Mouse (Mus musculus): ENCODE measurements around the gene Pigq. TPM values are rescaled to one million over a fixed set of nuclear protein-coding genes. Genes with fewer than 3 reads are reported as not detected.

Pigq gene
- polyA plus RNA-seq, 1 experiment from 2014 or later: 52.1 TPM

DNA sequence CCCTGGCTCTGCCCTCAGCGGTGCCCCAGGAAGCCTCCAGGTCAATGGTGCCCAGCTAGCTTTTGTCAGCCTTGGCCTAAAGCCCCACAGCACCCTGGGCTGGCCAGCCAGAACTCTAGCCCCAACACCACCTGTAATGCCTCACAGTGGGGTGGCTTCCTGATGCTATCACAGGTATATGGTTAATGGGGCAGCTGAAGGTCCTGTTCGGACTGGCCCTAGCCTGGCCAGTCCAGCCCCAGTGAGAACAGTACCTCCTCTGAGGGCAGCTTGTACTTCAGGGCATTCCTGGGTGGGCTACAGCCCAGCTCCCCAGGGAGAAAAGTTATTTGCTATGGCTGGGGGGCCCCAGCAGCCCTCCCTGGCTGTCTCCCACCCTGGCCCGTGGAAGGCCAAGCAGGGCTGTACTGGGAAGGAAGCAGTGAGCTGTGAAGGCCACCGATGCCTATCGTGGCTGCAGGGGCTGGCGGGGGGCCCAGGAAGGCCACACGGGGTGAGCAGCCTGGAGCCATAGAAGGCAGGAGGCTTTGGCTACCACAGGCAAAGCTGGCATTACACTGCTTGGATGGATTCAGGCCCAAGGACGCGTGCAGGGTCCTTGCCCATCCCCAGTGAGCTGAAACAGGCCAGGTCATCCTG is 900 bp upstream of the Pigq start:
- Histone ChIP-seq H3K27me3 (replicated peaks) (peaks cover 8% of the 10 kb centered on the region), H3K9ac (no peak overlapping the region), H3K36me3 (no peaks in the 10 kb centered on the region), H3K4me3 (replicated peaks) (no peak overlapping the region), H3K4me1 (replicated peaks) (peaks cover 9% of the 10 kb centered on the region), H3K9me3 (no peaks in the 10 kb centered on the region), H3K27ac (no peak overlapping the region), H3K4me2 (replicated peaks) (no peak overlapping the region)
- 71% methylated on average over 9 of the region's 9 CpGs for WGBS
- no peak for ATAC-seq

DNA sequence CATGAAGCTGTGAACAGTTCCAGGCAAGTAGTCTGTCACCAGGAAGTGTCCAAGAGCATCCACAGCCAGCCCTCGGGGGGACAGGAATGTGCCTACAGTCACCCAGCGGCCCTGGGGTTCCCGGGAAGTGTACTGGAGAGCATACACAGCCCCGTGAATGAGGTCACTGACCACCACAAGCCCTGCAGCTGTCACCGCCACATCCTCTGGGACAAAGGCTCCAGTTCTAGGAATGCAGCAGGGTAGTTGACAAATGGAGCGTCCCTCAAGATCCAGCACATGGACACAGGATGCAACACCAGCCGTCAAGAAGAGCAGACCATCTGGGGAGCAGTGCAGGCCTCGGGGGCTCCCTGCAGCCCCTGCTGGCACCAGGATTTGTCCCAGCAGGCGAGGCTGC is 967 bp downstream of the Pigq start:
- H3K4me3 ChIP-seq (replicated peaks): no peak overlapping the region
- no peak for ATAC-seq
- H3K4me1 ChIP-seq (replicated peaks): peaks cover 14% of the 10 kb centered on the region
- no peak overlapping the region for H3K9ac ChIP-seq
- H3K27ac ChIP-seq: no peak overlapping the region
- H3K4me2 ChIP-seq (replicated peaks): no peak overlapping the region
- H3K27me3 ChIP-seq (replicated peaks): no peaks in the 10 kb centered on the region
- peaks cover 3% of the 10 kb centered on the region; the same call in 1 of the 2 replicates for H3K36me3 ChIP-seq
- H3K9me3 ChIP-seq: no peaks in the 10 kb centered on the region
- 68% methylated on average over 9 of the region's 9 CpGs for WGBS

DNA sequence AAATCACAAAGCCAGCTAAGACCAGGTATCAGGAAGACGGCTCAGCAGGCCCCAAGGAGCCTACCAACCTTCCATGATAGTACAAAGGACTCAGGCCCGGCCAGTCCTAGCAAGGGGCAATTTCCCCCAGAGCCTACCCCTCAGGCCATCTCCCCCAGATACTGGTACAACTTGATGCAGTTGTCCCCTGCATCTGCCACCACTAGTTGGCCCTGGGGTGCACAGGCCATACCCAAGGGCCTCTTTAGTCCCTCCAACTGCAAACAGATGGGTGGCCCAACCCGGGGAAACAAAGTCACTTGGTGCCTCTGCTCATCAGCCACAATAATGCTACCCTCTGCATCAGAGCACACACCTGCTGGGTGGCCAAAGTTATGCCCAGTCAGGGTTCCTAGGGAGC is 1.5 kb downstream of the Pigq start:
- peaks cover 5% of the 10 kb centered on the region; the same call in 1 of the 2 replicates for H3K36me3 ChIP-seq
- ATAC-seq: no peak
- no peak overlapping the region for H3K9ac ChIP-seq
- H3K27ac ChIP-seq: no peak overlapping the region
- 87% methylated on average over 3 of the region's 3 CpGs for WGBS
- peaks cover 14% of the 10 kb centered on the region for H3K4me1 ChIP-seq (replicated peaks)
- H3K4me2 ChIP-seq (replicated peaks): no peak overlapping the region
- H3K4me3 ChIP-seq (replicated peaks): no peak overlapping the region
- H3K27me3 ChIP-seq (replicated peaks): no peaks in the 10 kb centered on the region
- no peaks in the 10 kb centered on the region for H3K9me3 ChIP-seq

DNA sequence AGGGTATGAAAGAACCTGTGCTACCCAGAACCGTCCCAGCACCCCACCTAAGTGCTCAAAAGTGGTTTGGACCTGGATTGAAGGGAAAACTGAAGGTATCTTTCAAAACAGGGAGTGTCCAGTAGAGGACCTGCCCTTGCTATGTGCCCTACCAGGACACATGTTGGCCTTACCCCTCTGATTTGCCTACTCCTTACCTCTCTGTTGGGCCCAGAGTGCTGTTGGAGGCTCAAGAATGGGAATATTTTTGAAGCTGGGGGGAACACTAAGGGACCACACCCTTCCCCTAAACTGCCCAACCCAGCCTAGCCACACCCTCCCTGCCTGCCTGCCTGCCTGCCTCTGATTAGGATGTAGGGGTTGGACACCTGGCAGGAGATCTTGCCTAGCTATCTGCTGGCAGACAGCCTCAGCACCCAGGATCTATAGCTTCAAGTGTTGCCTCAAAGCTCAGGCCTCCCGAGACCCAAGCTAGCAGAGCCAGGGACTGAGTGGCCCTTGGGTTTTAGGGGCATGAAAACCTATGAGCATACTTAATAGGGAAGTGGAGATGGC is 2.1 kb downstream of the Pigq start:
- Histone ChIP-seq H3K4me2 (replicated peaks) (peak overlapping the region; percentile 76; the same call in 1 of the 2 replicates), H3K27ac (no peak overlapping the region)

DNA sequence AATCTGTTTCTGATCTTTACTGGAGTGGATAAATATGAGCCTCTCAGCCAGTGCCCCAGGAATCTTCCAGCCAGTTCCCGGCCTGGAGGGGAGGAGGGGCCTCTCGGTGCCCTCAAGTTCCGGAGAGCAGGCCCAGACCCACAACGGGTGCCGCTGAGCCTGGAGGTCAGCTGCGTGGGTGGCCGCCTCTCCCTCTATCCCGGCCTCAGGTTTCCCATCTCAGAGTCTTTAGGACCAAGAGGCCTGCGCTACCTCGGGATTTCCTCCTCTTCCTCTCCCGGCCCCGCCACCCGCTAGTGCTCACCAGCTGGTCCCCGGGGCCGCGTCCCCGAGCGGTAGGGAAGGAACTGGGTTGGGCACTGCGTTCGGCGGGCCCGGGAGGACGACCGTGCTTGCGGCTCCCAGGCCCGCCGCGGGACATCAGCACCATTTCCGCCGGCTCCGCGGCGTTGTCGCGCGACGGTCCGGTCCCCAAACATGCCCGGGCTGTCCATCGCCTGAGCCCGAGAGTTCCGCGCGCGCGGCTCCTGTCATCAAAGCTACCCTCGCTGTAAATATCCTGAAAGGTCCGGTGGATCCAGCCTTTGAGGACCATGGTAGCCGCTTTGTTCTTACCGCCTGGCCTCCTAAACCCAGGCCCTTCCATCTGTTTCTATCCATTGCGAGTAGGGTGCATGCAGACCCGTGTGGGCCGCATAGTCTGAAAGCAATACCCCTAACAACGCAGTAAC is 3.1 kb downstream of the Pigq start:
- Histone ChIP-seq H3K9ac (peak overlapping the region; percentile 95), H3K27ac (peak overlapping the region; percentile 82), H3K4me3 (replicated peaks) (peak overlapping the region; percentile 80), H3K9me3 (no peaks in the 10 kb centered on the region), H3K4me1 (replicated peaks) (peaks cover 14% of the 10 kb centered on the region), H3K27me3 (replicated peaks) (no peaks in the 10 kb centered on the region), H3K36me3 (peaks cover 13% of the 10 kb centered on the region; the same call in 1 of the 2 replicates), H3K4me2 (replicated peaks) (peak overlapping the region; percentile 76)
- 3% methylated on average over 54 of the region's 54 CpGs for WGBS
- ATAC-seq: peak; percentile 80

More for the DNA sequence above, 2.1 kb downstream of the Pigq start:
- H3K9ac ChIP-seq: no peak overlapping the region
- ATAC-seq: peak; percentile 77
- peaks cover 14% of the 10 kb centered on the region for H3K4me1 ChIP-seq (replicated peaks)
- WGBS: 85% methylated on average over 2 of the region's 2 CpGs
- H3K36me3 ChIP-seq: peaks cover 5% of the 10 kb centered on the region; the same call in 1 of the 2 replicates
- H3K9me3 ChIP-seq: no peaks in the 10 kb centered on the region
- no peak overlapping the region for H3K4me3 ChIP-seq (replicated peaks)
- no peaks in the 10 kb centered on the region for H3K27me3 ChIP-seq (replicated peaks)

GRCm38 (mm10) chr17:25934526-25934925 is 10.2 kb downstream of the Pigq start:
- H3K9ac ChIP-seq: no peak overlapping the region
- ATAC-seq: no peak
- no peak overlapping the region for H3K4me3 ChIP-seq (replicated peaks)
- WGBS: 90% methylated on average over 1 of the region's 1 CpGs
- no peaks in the 10 kb centered on the region for H3K4me1 ChIP-seq (replicated peaks)
- no peak overlapping the region for H3K27ac ChIP-seq
- no peaks in the 10 kb centered on the region for H3K9me3 ChIP-seq
- H3K27me3 ChIP-seq (replicated peaks): no peaks in the 10 kb centered on the region
- no peak overlapping the region for H3K4me2 ChIP-seq (replicated peaks)
- H3K36me3 ChIP-seq: peaks cover 58% of the 10 kb centered on the region

- ATAC-seq: no peak
- H3K9ac ChIP-seq: no peak overlapping the region
- no peaks in the 10 kb centered on the region for H3K27me3 ChIP-seq (replicated peaks)
- WGBS: 73% methylated on average over 2 of the region's 2 CpGs
- H3K36me3 ChIP-seq: peaks cover 30% of the 10 kb centered on the region
- 0 out of 2 replicates have a peak, but pooled peaks cover 3% of the 10 kb centered on the region for H3K4me1 ChIP-seq (replicated peaks)
- no peak overlapping the region for H3K4me3 ChIP-seq (replicated peaks)
- no peak overlapping the region for H3K4me2 ChIP-seq (replicated peaks)
- no peaks in the 10 kb centered on the region for H3K9me3 ChIP-seq
- no peak overlapping the region for H3K27ac ChIP-seq
Observed at GRCm38 (mm10) chr17:25925348-25925747, 19.4 kb downstream of the Pigq start.

- peaks cover 22% of the 10 kb centered on the region for H3K4me1 ChIP-seq (replicated peaks)
- H3K36me3 ChIP-seq: peaks cover 10% of the 10 kb centered on the region; the same call in 1 of the 2 replicates
- no peak overlapping the region for H3K4me2 ChIP-seq (replicated peaks)
- H3K9me3 ChIP-seq: no peaks in the 10 kb centered on the region
- H3K27ac ChIP-seq: no peak overlapping the region
- 81% methylated on average over 5 of the region's 5 CpGs for WGBS
- no peak overlapping the region for H3K9ac ChIP-seq
- ATAC-seq: no peak
- no peak overlapping the region for H3K4me3 ChIP-seq (replicated peaks)
- no peaks in the 10 kb centered on the region for H3K27me3 ChIP-seq (replicated peaks)
Observed at GRCm38 (mm10) chr17:25922120-25922519, 22.6 kb downstream of the Pigq start.

- WGBS: under 1% methylated on average over 40 of the region's 40 CpGs
- Histone ChIP-seq H3K9ac (peak overlapping the region; percentile 70), H3K9me3 (no peaks in the 10 kb centered on the region), H3K4me1 (replicated peaks) (peaks cover 29% of the 10 kb centered on the region), H3K4me2 (replicated peaks) (peak overlapping the region; percentile 85), H3K27ac (peak overlapping the region; percentile 93), H3K4me3 (replicated peaks) (peak overlapping the region; percentile 98), H3K36me3 (no peaks in the 10 kb centered on the region), H3K27me3 (replicated peaks) (no peaks in the 10 kb centered on the region)
- ATAC-seq: peak; percentile 98
Observed at GRCm38 (mm10) chr17:25919786-25920642, 24.7 kb downstream of the Pigq start.

- peaks cover 29% of the 10 kb centered on the region for H3K4me1 ChIP-seq (replicated peaks)
- no peaks in the 10 kb centered on the region for H3K27me3 ChIP-seq (replicated peaks)
- under 1% methylated on average over 55 of the region's 78 CpGs for WGBS
- peak within 1 kb of the TSS; percentile 98 for H3K4me3 ChIP-seq (replicated peaks)
- ATAC-seq: peak; percentile 5; the same call in 1 of the 2 replicates
- H3K27ac ChIP-seq: peak within 1 kb of the TSS; percentile 93
- peak within 1 kb of the TSS; percentile 86 for H3K9ac ChIP-seq
- H3K4me2 ChIP-seq (replicated peaks): peak within 1 kb of the TSS; percentile 87
- no peaks in the 10 kb centered on the region for H3K9me3 ChIP-seq
- no peaks in the 10 kb centered on the region for H3K36me3 ChIP-seq
Observed at GRCm38 (mm10) chr17:25919144-25919785, 25.5 kb downstream of the Pigq start, which contains the start of gene Rab40c. Gene Rab40c (minus strand): TSS chr17:25919727.

DNA sequence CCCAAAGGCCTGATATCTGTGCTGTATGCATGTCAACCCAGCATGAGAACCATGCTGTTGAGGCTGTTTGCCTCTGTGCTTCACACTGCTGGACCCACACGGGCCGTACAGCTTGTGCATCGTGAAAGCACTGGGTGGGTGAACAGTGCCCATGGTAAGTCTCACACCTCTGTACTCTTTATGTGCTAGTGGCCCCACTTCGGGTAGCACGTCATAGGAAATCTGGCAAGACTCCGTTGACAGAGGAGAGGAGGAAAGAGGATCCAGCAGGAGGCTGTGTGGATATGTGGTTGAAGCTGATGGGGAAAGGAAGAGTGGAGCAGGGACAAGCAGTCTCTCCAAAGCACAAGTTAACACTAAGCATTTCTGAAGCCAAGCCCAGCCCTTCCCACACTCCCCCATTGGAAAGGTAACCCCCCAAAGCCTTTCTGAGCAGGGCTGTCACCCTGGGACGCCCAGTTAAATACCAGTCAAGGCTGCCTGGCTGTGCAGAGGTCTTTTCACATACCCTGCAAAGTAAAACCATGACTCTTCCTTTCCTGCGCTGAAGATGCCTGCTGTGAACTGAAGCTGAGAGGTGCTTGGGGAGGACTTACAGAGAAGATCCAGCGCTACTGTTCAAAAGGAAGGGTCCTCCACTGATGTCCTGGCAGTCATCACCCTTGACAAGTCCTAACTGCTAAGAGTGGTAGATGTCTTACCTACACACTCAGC is 26.5 kb downstream of the Pigq start:
- 77% methylated on average over 9 of the region's 9 CpGs for WGBS
- no peaks in the 10 kb centered on the region for H3K36me3 ChIP-seq
- no peaks in the 10 kb centered on the region for H3K27me3 ChIP-seq (replicated peaks)
- H3K27ac ChIP-seq: no peak overlapping the region
- H3K4me3 ChIP-seq (replicated peaks): peak overlapping the region; percentile 98
- no peak for ATAC-seq
- peak overlapping the region; percentile 87 for H3K4me2 ChIP-seq (replicated peaks)
- no peaks in the 10 kb centered on the region for H3K9me3 ChIP-seq
- peaks cover 33% of the 10 kb centered on the region for H3K4me1 ChIP-seq (replicated peaks)
- H3K9ac ChIP-seq: peak overlapping the region; percentile 86

Measured in intestine, embryonic 15.5 days (tissue).